Comparison of ENCODE assay signal across 14 mouse cellular contexts in the genomic region with DNA sequence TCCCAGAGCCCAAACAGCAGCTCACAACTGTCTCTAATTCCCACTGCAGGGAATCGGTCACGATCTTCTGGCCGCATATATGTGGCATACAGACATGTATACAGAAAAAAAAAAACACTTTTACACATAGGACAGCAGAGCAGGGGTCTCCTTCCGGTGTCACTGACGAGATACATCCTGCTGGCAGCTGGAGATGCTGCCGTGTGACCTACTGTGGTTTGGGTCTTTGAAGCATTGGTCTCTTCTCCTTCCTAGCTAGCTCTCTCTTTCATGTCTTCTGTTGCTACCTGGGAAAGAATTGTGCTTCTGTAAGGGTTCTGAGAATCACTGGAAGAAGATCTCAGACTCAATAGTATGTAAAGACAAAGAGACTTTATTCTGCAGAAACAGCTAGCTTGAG. TPM values are rescaled to one million over a fixed set of nuclear protein-coding genes. Genes with fewer than 3 reads are reported as not detected.
DNase-seq lines count a peak whose midpoint lies in the region; ATAC-seq and TF ChIP-seq lines count a peak whose summit lies in the region.
"Had no signal": no experiment of that assay in that cellular context is flagged by ENCODE, and none has a peak within 500 bp of the region (broad histone marks: within the 10 kb centered on the region; RNA-seq: fewer than 3 reads in every experiment).

No protein-coding gene starts in this region.

- DNase-seq in lung, postnatal 0 days (ENCODE audit: low spot score) = no peak
- DNase-seq in natural killer cell, adult 2 months (ENCODE audit: low spot score in 2 of 2) = peak; percentile 36 to 42
- DNase-seq in thymus, postnatal 4 days = peak; percentile 56
- DNase-seq in gastrocnemius, postnatal 36 days = no peak
- no peak for DNase-seq in left cerebral cortex, postnatal 36 days (ENCODE audit: low spot score in 2 of 2)
- DNase-seq: cerebellum, postnatal 36 days; heart, postnatal 14 days; liver, postnatal 0 days had no signal

- no peaks in the 10 kb centered on the region for H3K9me3 ChIP-seq in lung, embryonic 15.5 days
- no peaks in the 10 kb centered on the region for H3K9me3 ChIP-seq in lung, postnatal 0 days (ENCODE audit: low read length)
- H3K9me3 ChIP-seq: neural tube, embryonic 13.5 days had no signal

- no peak for ATAC-seq in lung, embryonic 15.5 days (ENCODE audit: borderline replicate concordance, extremely low read depth, low FRiP score, low TSS enrichment)
- ATAC-seq in lung, postnatal 0 days = no peak
- ATAC-seq in activated CD4-positive, CD25-positive, alpha-beta regulatory T cell, adult 4 months = peak; percentile 54
- ATAC-seq: liver, postnatal 0 days had no signal

- no peak for TF ChIP-seq EP300 in lung, postnatal 0 days (IDR thresholded peaks at IDR 0.05)

- TF ChIP-seq CTCF in lung, postnatal 0 days (IDR thresholded peaks at IDR 0.05) = no peak

- peak overlapping the region; percentile 65 for H3K27ac ChIP-seq in lung, embryonic 15.5 days
- H3K27ac ChIP-seq in lung, postnatal 0 days (ENCODE audit: low read length) = no peak overlapping the region
- H3K27ac ChIP-seq: left cerebral cortex, adult 2 months; limb, embryonic 13.5 days; neural tube, embryonic 13.5 days had no signal

- 46% methylated on average over 6 of the region's 6 CpGs for WGBS in lung, embryonic 15.5 days
- 54% methylated on average over 6 of the region's 6 CpGs for WGBS in lung, postnatal 0 days

- intact Hi-C loops in gastrocnemius, postnatal 36 days (cut with DNase I) = no loop called here
- intact Hi-C loops in left cerebral cortex, postnatal 36 days (cut with DNase I) = no loop called here

- peaks cover 38% of the 10 kb centered on the region for H3K4me1 ChIP-seq in lung, embryonic 15.5 days
- H3K4me1 ChIP-seq in lung, postnatal 0 days (ENCODE audit: insufficient read depth, low read depth, low read length) = peaks cover 12% of the 10 kb centered on the region; the same call in 1 of the 2 replicates

- no peaks in the 10 kb centered on the region for H3K36me3 ChIP-seq in lung, embryonic 15.5 days
- H3K36me3 ChIP-seq in lung, postnatal 0 days (ENCODE audit: insufficient read depth, low read length) = no peaks in the 10 kb centered on the region
- H3K36me3 ChIP-seq: limb, embryonic 13.5 days; neural tube, embryonic 13.5 days had no signal

- no peak overlapping the region for H3K4me2 ChIP-seq in lung, embryonic 15.5 days
- no peak overlapping the region for H3K4me2 ChIP-seq in lung, postnatal 0 days (replicated peaks; ENCODE audit: low read depth, low read length)
- H3K4me2 ChIP-seq: limb, embryonic 13.5 days; neural tube, embryonic 13.5 days had no signal

- no peaks in the 10 kb centered on the region for H3K27me3 ChIP-seq in lung, embryonic 15.5 days
- no peaks in the 10 kb centered on the region for H3K27me3 ChIP-seq in lung, postnatal 0 days (replicated peaks; ENCODE audit: insufficient read depth, low read length)
- H3K27me3 ChIP-seq: limb, embryonic 13.5 days; neural tube, embryonic 13.5 days had no signal

- H3K9ac ChIP-seq in lung, embryonic 15.5 days = no peak overlapping the region
- no peak overlapping the region for H3K9ac ChIP-seq in lung, postnatal 0 days (replicated peaks; ENCODE audit: low read depth)
- H3K9ac ChIP-seq: limb, embryonic 13.5 days; liver, postnatal 0 days; neural tube, embryonic 13.5 days had no signal

- no peak overlapping the region for H3K4me3 ChIP-seq in lung, embryonic 15.5 days
- no peak overlapping the region for H3K4me3 ChIP-seq in lung, postnatal 0 days (ENCODE audit: low read depth, low read length)
- H3K4me3 ChIP-seq: layer of hippocampus, adult 2 months; left cerebral cortex, adult 2 months; limb, embryonic 13.5 days; neural tube, embryonic 13.5 days had no signal

RNA-seq across cellular contexts. Expression of gene Tgfbr2, which starts 39.1 kb away (rescaled TPM):
- polyA plus RNA-seq in lung, embryonic 15.5 days (2015; fragmentation: Nextera tagmentation; extraction: Ambion mirVana) = 51.4 and 53.1 TPM in 2 replicates
- 62.2 and 68.0 TPM in 2 replicates for polyA plus RNA-seq in lung, postnatal 0 days (2015; fragmentation: Nextera tagmentation; extraction: Ambion mirVana)
- 10 to 100 TPM; 22.9 to 28.0 TPM for polyA plus RNA-seq in activated CD4-positive, CD25-positive, alpha-beta regulatory T cell, adult 4 months (2017; shearing (Covaris generic))
- 10 to 100 TPM; 17.7 to 18.6 TPM for total RNA-seq in gastrocnemius, postnatal 36 days (2021)
- 10 to 100 TPM; 12.2 to 12.3 TPM for total RNA-seq in left cerebral cortex, postnatal 36 days (2021)

Comparison
In these comparisons a context has a peak if more than half of its experiments do, and no peak if none do; other contexts are left out.
1. DNase-seq: peak in natural killer cell, adult 2 months (2 of 2) and thymus, postnatal 4 days (single experiment); none in lung, postnatal 0 days (single experiment), gastrocnemius, postnatal 36 days (0 of 2) and left cerebral cortex, postnatal 36 days (0 of 2).